Comparison of ENCODE assay signal across 18 mouse cellular contexts in genomic region chr10:19996151-19996550, GRCm38 (mm10).
"Had no signal": no experiment of that assay in that cellular context is flagged by ENCODE, and none has a peak within 500 bp of the region (broad histone marks: within the 10 kb centered on the region; RNA-seq: fewer than 3 reads in every experiment).

No protein-coding gene starts in this region.

- H3K4me1 ChIP-seq: midbrain, embryonic 12.5 days; neural tube, embryonic 13.5 days; neural tube, embryonic 15.5 days had no signal

- H3K27ac ChIP-seq: liver, embryonic 14.5 days; midbrain, embryonic 12.5 days; neural tube, embryonic 13.5 days; neural tube, embryonic 15.5 days had no signal

- H3K9ac ChIP-seq: liver, embryonic 14.5 days; lung, embryonic 14.5 days; midbrain, embryonic 12.5 days; neural tube, embryonic 13.5 days; neural tube, embryonic 15.5 days had no signal

- H3K9me3 ChIP-seq: midbrain, embryonic 12.5 days; neural tube, embryonic 13.5 days; neural tube, embryonic 15.5 days had no signal

- H3K36me3 ChIP-seq: midbrain, embryonic 12.5 days; neural tube, embryonic 13.5 days; neural tube, embryonic 15.5 days had no signal

- ATAC-seq: midbrain, embryonic 16.5 days had no signal

- H3K4me3 ChIP-seq: midbrain, embryonic 12.5 days; myocyte; neural tube, embryonic 13.5 days; neural tube, embryonic 15.5 days had no signal

- H3K27me3 ChIP-seq: midbrain, embryonic 12.5 days; neural tube, embryonic 13.5 days; neural tube, embryonic 15.5 days had no signal

- H3K4me2 ChIP-seq: lung, embryonic 14.5 days; midbrain, embryonic 12.5 days; neural tube, embryonic 13.5 days; neural tube, embryonic 15.5 days had no signal

- DNase-seq: lung, adult 18-20 months; lung, embryonic 14.5 days; lung, postnatal 4 days; midbrain, embryonic 14.5 days; retina, postnatal 1 day; right cerebral cortex, adult 18-20 months; right cerebral cortex, postnatal 25 days; right cerebral cortex, postnatal 4 days; spleen, adult 18-20 months; thymus, adult 18-20 months; thymus, postnatal 14 days; thymus, postnatal 36 days had no signal
